Mouse (Mus musculus): ENCODE data around the gene Lsm14b. TPM values are rescaled to one million over a fixed set of nuclear protein-coding genes. Genes with fewer than 3 reads are reported as not detected.
A peak's percentile ranks its signal among the peaks of the same experiment; 100 is the strongest.

Gene Lsm14b
- polyA plus RNA-seq, 1 experiment from 2014 or later = 1.7 TPM

GRCm38 (mm10) chr2:180032925-180033324 lies 8.1 kb downstream of the Lsm14b start:
- Histone ChIP-seq H3K36me3 (replicated peaks; ENCODE audit: insufficient read depth, low read length) (peaks cover 73% of the 10 kb centered on the region), H3K4me2 (ENCODE audit: low read depth, low read length) (no peak overlapping the region), H3K4me1 (ENCODE audit: insufficient read depth) (no peaks in the 10 kb centered on the region; the same call in 1 of the 2 replicates), H3K9ac (replicated peaks) (no peak overlapping the region), H3K27ac (ENCODE audit: low read depth) (no peak overlapping the region), H3K27me3 (ENCODE audit: insufficient read depth, low read length) (no peaks in the 10 kb centered on the region), H3K9me3 (ENCODE audit: low read length) (no peaks in the 10 kb centered on the region), H3K4me3 (ENCODE audit: low read depth, low read length) (no peak overlapping the region)
- TF ChIP-seq EP300 (IDR thresholded peaks at IDR 0.05; ENCODE audit: low read depth) (no peak), CTCF (IDR thresholded peaks at IDR 0.05; ENCODE audit: low read depth) (no peak)
- WGBS (ENCODE audit: insufficient replicate concordance) = 69% methylated on average over 3 of the region's 3 CpGs
- DNase-seq (no peak), ATAC-seq (no peak)

GRCm38 (mm10) chr2:180033956-180034355 lies 9.2 kb downstream of the Lsm14b start:
- 64% methylated on average over 3 of the region's 3 CpGs for WGBS (ENCODE audit: insufficient replicate concordance)
- peaks cover 79% of the 10 kb centered on the region for H3K36me3 ChIP-seq (replicated peaks; ENCODE audit: insufficient read depth, low read length)
- H3K4me3 ChIP-seq (ENCODE audit: low read depth, low read length) = no peak overlapping the region
- H3K27ac ChIP-seq (ENCODE audit: low read depth) = no peak overlapping the region
- H3K9ac ChIP-seq (replicated peaks) = no peak overlapping the region
- DNase-seq (no peak), ATAC-seq (no peak)
- H3K4me1 ChIP-seq (ENCODE audit: insufficient read depth) = no peaks in the 10 kb centered on the region
- H3K9me3 ChIP-seq (ENCODE audit: low read length) = no peaks in the 10 kb centered on the region
- no peak overlapping the region for H3K4me2 ChIP-seq (ENCODE audit: low read depth, low read length)
- TF ChIP-seq CTCF (IDR thresholded peaks at IDR 0.05; ENCODE audit: low read depth) (no peak), EP300 (IDR thresholded peaks at IDR 0.05; ENCODE audit: low read depth) (no peak)
- no peaks in the 10 kb centered on the region for H3K27me3 ChIP-seq (ENCODE audit: insufficient read depth, low read length)

DNA sequence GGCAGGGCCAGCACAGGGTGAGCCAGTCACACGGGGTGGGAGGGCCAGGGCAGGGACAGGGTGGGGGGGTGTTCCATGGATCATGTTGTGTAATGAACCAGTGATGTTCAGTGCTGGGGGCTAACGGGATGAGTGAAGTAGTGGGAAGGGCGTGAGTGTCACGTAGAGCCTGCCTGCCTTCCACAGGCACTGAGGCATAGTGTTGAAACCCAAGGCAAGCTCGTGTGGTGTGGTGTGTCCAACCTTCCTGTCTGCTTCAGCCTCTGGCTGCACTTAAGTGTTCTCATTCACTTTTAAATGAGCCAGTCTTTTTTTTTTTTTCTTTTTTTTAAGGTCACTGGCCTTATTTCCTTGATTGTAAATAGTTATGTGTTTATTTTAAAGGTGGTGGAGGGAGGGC lies 10.0 kb downstream of the Lsm14b start:
- ATAC-seq (no peak; the same call in 1 of the 2 replicates), DNase-seq (no peak)
- Histone ChIP-seq H3K36me3 (replicated peaks; ENCODE audit: insufficient read depth, low read length) (peaks cover 76% of the 10 kb centered on the region), H3K4me1 (ENCODE audit: insufficient read depth) (no peaks in the 10 kb centered on the region), H3K27ac (ENCODE audit: low read depth) (no peak overlapping the region), H3K9ac (replicated peaks) (no peak overlapping the region), H3K9me3 (ENCODE audit: low read length) (no peaks in the 10 kb centered on the region), H3K4me2 (ENCODE audit: low read depth, low read length) (no peak overlapping the region), H3K4me3 (ENCODE audit: low read depth, low read length) (no peak overlapping the region), H3K27me3 (ENCODE audit: insufficient read depth, low read length) (no peaks in the 10 kb centered on the region)
- TF ChIP-seq CTCF (IDR thresholded peaks at IDR 0.05; ENCODE audit: low read depth) (no peak), EP300 (IDR thresholded peaks at IDR 0.05; ENCODE audit: low read depth) (no peak)
- 52% methylated on average over 5 of the region's 5 CpGs for WGBS (ENCODE audit: insufficient replicate concordance)

GRCm38 (mm10) chr2:180040406-180040805 lies 15.6 kb downstream of the Lsm14b start:
- H3K36me3 ChIP-seq (replicated peaks; ENCODE audit: insufficient read depth, low read length) = peaks cover 39% of the 10 kb centered on the region
- peak overlapping the region; percentile 97 for H3K4me3 ChIP-seq (ENCODE audit: low read depth, low read length)
- H3K4me1 ChIP-seq (ENCODE audit: insufficient read depth) = peaks cover 22% of the 10 kb centered on the region
- H3K9ac ChIP-seq (replicated peaks) = peak overlapping the region; percentile 49
- peak overlapping the region; percentile 99 for H3K4me2 ChIP-seq (ENCODE audit: low read depth, low read length)
- no peak for DNase-seq
- ATAC-seq = no peak
- WGBS (ENCODE audit: insufficient replicate concordance) = 41% methylated on average over 6 of the region's 6 CpGs
- TF ChIP-seq CTCF (IDR thresholded peaks at IDR 0.05; ENCODE audit: low read depth) (no peak), EP300 (IDR thresholded peaks at IDR 0.05; ENCODE audit: low read depth) (no peak)
- H3K27ac ChIP-seq (ENCODE audit: low read depth) = peak overlapping the region; percentile 98; the same call in 1 of the 2 replicates
- H3K9me3 ChIP-seq (ENCODE audit: low read length) = no peaks in the 10 kb centered on the region
- no peaks in the 10 kb centered on the region for H3K27me3 ChIP-seq (ENCODE audit: insufficient read depth, low read length)

DNA sequence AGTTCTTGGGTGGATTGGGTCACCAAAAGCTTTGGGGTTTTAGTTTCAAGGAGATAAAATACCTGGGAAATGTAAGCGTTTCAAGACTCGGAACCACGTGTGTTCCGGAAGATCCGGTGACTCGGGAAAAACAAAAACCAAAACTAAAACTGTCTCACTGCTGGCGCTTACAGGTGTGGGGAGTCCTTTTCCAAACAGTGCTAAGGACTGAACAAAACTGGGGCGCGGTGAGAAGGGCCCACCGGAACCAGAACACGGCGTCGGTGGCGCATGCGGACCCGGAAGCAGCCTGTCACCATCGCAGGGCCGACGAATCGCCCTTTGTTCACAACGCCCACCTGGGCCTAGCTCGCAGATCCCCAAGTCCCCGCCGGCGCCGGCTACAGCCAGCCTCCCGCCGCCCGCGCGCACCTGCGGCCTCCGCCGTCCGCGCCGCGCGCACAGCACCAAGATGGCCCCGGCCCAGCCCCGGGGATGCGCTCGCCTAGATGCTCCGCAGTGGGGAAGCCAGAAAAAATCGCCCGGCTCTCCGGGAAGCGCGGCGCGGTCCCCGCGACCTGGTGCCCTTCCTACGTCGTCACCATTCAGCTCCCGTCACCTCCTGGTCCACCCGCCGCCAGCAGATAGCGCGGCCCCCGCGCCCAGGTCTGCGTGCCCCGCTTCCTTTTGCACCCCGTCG lies 16.9 kb downstream of the Lsm14b start:
- Histone ChIP-seq H3K9ac (replicated peaks) (peak overlapping the region; percentile 94), H3K9me3 (ENCODE audit: low read length) (no peaks in the 10 kb centered on the region), H3K27me3 (ENCODE audit: insufficient read depth, low read length) (no peaks in the 10 kb centered on the region), H3K4me2 (ENCODE audit: low read depth, low read length) (peak overlapping the region; percentile 99), H3K36me3 (replicated peaks; ENCODE audit: insufficient read depth, low read length) (peaks cover 26% of the 10 kb centered on the region), H3K4me1 (ENCODE audit: insufficient read depth) (peaks cover 22% of the 10 kb centered on the region), H3K27ac (ENCODE audit: low read depth) (peak overlapping the region; percentile 98), H3K4me3 (ENCODE audit: low read depth, low read length) (peak overlapping the region; percentile 97)
- DNase-seq (peak; percentile 65), ATAC-seq (peak; percentile 64)
- TF ChIP-seq CTCF (IDR thresholded peaks at IDR 0.05; ENCODE audit: low read depth) = no peak
- TF ChIP-seq EP300 (IDR thresholded peaks at IDR 0.05; ENCODE audit: low read depth) = no peak
- WGBS (ENCODE audit: insufficient replicate concordance) = under 1% methylated on average over 66 of the region's 66 CpGs

DNA sequence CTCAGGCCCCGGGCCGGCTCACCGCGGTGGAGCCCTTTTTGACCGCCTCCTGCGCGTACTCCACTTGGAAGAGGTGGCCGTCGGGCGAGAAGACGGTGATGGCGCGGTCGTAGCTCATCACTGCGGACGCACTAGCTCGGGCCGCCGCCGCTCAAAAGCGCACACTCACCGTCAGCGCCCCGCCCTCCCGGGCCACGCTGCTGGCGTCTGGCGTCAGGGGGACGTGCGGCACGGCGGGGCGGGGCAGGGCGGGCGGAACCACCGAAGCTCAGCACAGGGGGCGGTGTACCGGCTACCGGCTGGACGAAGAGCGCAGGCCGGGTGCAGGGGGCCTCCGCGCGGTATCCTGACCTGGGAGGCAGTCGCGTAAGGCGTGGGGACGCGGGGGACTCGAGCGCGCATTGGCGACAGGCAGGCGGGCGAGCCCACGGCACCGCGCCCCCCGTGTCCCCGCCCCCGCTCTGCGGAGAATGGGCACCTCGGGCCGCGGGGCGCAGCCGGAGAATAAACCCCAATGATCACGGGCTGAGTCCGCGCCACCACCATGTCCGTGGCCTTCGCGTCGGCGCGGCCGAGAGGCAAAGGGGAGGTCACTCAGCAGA lies 17.6 kb downstream of the Lsm14b start, which contains the start of the genes Psma7 and Ss18l1:
Gene Psma7 (minus strand): TSS at position 178 of the 602 bp plus-strand sequence.
Gene Ss18l1 (plus strand): TSS at position 254 of the 602 bp plus-strand sequence.
- TF ChIP-seq EP300 (IDR thresholded peaks at IDR 0.05; ENCODE audit: low read depth) (no peak), CTCF (IDR thresholded peaks at IDR 0.05; ENCODE audit: low read depth) (no peak; the same call in 1 of the 2 replicates)
- peak within 1 kb of the TSS; percentile 99 for H3K4me2 ChIP-seq (ENCODE audit: low read depth, low read length)
- H3K36me3 ChIP-seq (replicated peaks; ENCODE audit: insufficient read depth, low read length) = peaks cover 20% of the 10 kb centered on the region
- H3K27ac ChIP-seq (ENCODE audit: low read depth) = peak within 1 kb of the TSS; percentile 98
- no peaks in the 10 kb centered on the region for H3K27me3 ChIP-seq (ENCODE audit: insufficient read depth, low read length)
- DNase-seq (peak; percentile 95), ATAC-seq (peak; percentile 97)
- H3K9ac ChIP-seq (replicated peaks) = peak within 1 kb of the TSS; percentile 94
- H3K9me3 ChIP-seq (ENCODE audit: low read length) = no peaks in the 10 kb centered on the region
- WGBS (ENCODE audit: insufficient replicate concordance) = under 1% methylated on average over 56 of the region's 78 CpGs
- H3K4me3 ChIP-seq (ENCODE audit: low read depth, low read length) = peak within 1 kb of the TSS; percentile 97
- peaks cover 22% of the 10 kb centered on the region for H3K4me1 ChIP-seq (ENCODE audit: insufficient read depth)

Data from liver, postnatal 0 days (tissue).